Mouse (Mus musculus) heart, postnatal 0 days (tissue): Measurements from ENCODE around the gene Pde2a.

Experiments used
- CTCF ChIP-seq: IDR thresholded peaks from 2 replicates; pipeline ENCODE4 v1.5.1; 2016; ENCODE audit warnings: antibody characterized with exemption, control low read depth, low read depth
- EP300 ChIP-seq: IDR thresholded peaks from 2 replicates; pipeline ENCODE4 v1.6.1; 2016; ENCODE audit warnings: antibody characterized with exemption, low read depth

DNA sequence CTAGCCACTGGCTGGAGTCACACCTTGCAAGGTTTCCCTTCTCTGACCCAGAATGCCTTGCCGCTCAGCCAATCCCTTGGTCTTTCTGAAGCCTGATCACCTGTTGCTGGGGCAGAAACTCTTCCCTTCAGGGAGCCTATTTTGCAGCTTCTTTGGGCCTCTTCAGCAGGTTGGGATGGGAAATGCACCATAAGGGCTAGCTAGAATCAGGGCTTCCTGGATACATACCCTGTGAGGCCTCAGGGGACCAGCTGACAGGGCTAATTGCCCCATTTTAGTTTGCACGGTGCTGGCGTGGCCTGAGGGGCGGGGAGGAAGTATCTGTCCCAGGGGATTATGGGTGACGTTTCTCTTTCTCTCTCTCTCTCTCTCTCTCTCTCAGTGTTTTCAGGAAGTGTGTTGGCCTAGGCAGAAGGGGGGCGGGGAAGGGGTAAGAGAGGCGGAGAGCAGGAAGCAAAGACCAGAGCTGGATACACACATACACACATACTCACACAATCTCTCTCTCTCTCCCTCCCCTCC is 43.7 kb upstream of the Pde2a start:
- TF ChIP-seq CTCF (no peak), EP300 (peak; percentile 70; the same call in 1 of the 2 replicates)
